Mouse (Mus musculus): ENCODE measurements around the gene Lif. TPM values are rescaled to one million over a fixed set of nuclear protein-coding genes. Genes with fewer than 3 reads are reported as not detected.

Gene Lif
- total and polyA plus RNA-seq, 3 experiments, result 0.06 to 0.43 (median 0.24) TPM

Other genes starting within 250 kb of the Lif start
- 1 to 10 TPM; 3.2 to 7.2 TPM for gene Sec14l4, start 226.1 kb upstream of the Lif start, total RNA-seq (2021)
- 1.2 and 1.7 TPM in 2 replicates for gene Sec14l4, start 226.1 kb upstream of the Lif start, polyA plus RNA-seq (2012; rRNA removed)
- not detected for gene Sec14l3, start 192.7 kb upstream of the Lif start, total RNA-seq (2021)
- gene Sec14l3, start 192.7 kb upstream of the Lif start, polyA plus RNA-seq (2012; rRNA removed), result 0.10 TPM in 1 of 2 replicates, not detected in the other
- 10 to 100 TPM; 19.3 to 24.2 TPM for gene Mtfp1, start 162.1 kb upstream of the Lif start, total RNA-seq (2021)
- 40.4 and 43.8 TPM in 2 replicates for gene Mtfp1, start 162.1 kb upstream of the Lif start, polyA plus RNA-seq (2012; rRNA removed)
- gene Sec14l2, start 134.1 kb upstream of the Lif start, total RNA-seq (2021), result 1 to 10 TPM; 1.8 to 2.2 TPM
- 0.59 and 0.71 TPM in 2 replicates for gene Sec14l2, start 134.1 kb upstream of the Lif start, polyA plus RNA-seq (2012; rRNA removed)
- 10 to 100 TPM; 21.7 to 25.0 TPM for gene Rnf215, start 122.4 kb upstream of the Lif start, total RNA-seq (2021)
- 34.6 and 40.2 TPM in 2 replicates for gene Rnf215, start 122.4 kb upstream of the Lif start, polyA plus RNA-seq (2012; rRNA removed)
- 10 to 100 TPM; 10.3 to 13.1 TPM for gene Ccdc157, start 97.3 kb upstream of the Lif start, total RNA-seq (2021)
- gene Ccdc157, start 97.3 kb upstream of the Lif start, polyA plus RNA-seq (2012; rRNA removed), result 9.3 and 11.3 TPM in 2 replicates
- 10 to 100 TPM; 47.0 to 52.5 TPM for gene Sf3a1, start 97.2 kb upstream of the Lif start, total RNA-seq (2021)
- 36.4 and 39.8 TPM in 2 replicates for gene Sf3a1, start 97.2 kb upstream of the Lif start, polyA plus RNA-seq (2012; rRNA removed)
- 10 to 100 TPM; 13.7 to 16.2 TPM for gene Tbc1d10a, start 70.8 kb upstream of the Lif start, total RNA-seq (2021)
- 35.3 and 38.3 TPM in 2 replicates for gene Tbc1d10a, start 70.8 kb upstream of the Lif start, polyA plus RNA-seq (2012; rRNA removed)
- gene Castor1, start 39.3 kb upstream of the Lif start, total RNA-seq (2021), result 1 to 10 TPM; 3.5 to 4.1 TPM
- gene Castor1, start 39.3 kb upstream of the Lif start, polyA plus RNA-seq (2012; rRNA removed), result 11.6 and 14.6 TPM in 2 replicates
- gene Osm, start 21.1 kb upstream of the Lif start, total RNA-seq (2021), result under 1 TPM in 1 of 2 experiments, not detected in 1; 0.45 TPM
- gene Osm, start 21.1 kb upstream of the Lif start, polyA plus RNA-seq (2012; rRNA removed), result 0.13 and 0.17 TPM in 2 replicates
- gene Hormad2, start 183.5 kb downstream of the Lif start, total RNA-seq (2021), result 1 to 10 TPM in 1 of 2 experiments, under 1 TPM in 1; 0.43 to 1.2 TPM
- gene Hormad2, start 183.5 kb downstream of the Lif start, polyA plus RNA-seq (2012; rRNA removed), result 0.08 TPM in 1 of 2 replicates, not detected in the other

Data from adrenal gland, adult 2 months (tissue).